Mouse (Mus musculus) neural tube, embryonic 15.5 days (tissue): ENCODE results near the gene Zfyve28. TPM values are rescaled to one million over a fixed set of nuclear protein-coding genes. Genes with fewer than 3 reads are reported as not detected.

Experiments used
- ATAC-seq: fragments of 200-750 bp; cut with Nextera tagmentation; 2 replicates; pipeline ENCODE4 v1.8.0; 2017; ENCODE audit warnings: mild to moderate bottlenecking, moderate TSS enrichment, moderate library complexity; ENCODE audit not compliant: low FRiP score
- H3K27ac ChIP-seq: fragments of 300-500 bp; sonication (generic); replicated peaks from 2 replicates; pipeline ENCODE4 v1.5.1; 2015; ENCODE audit warnings: mild to moderate bottlenecking, inconsistent platforms
- H3K27me3 ChIP-seq: fragments of 300-500 bp; sonication (generic); replicated peaks from 2 replicates; pipeline ENCODE4 v1.6.1; 2015; ENCODE audit warnings: inconsistent platforms
- H3K36me3 ChIP-seq: fragments of 300-500 bp; sonication (generic); 2 replicates; pipeline ENCODE4 v1.6.1; 2015; ENCODE audit warnings: inconsistent platforms
- H3K4me1 ChIP-seq: fragments of 300-500 bp; sonication (generic); 2 replicates; pipeline ENCODE4 v1.6.1; 2015; ENCODE audit warnings: inconsistent platforms
- H3K4me2 ChIP-seq: fragments of 300-500 bp; sonication (generic); 2 replicates; pipeline ENCODE4 v1.6.1; 2015; ENCODE audit warnings: inconsistent platforms, mild to moderate bottlenecking, moderate library complexity
- H3K4me3 ChIP-seq: fragments of 300-500 bp; sonication (generic); replicated peaks from 2 replicates; pipeline ENCODE4 v1.5.1; 2015; ENCODE audit warnings: mild to moderate bottlenecking, inconsistent platforms
- H3K9ac ChIP-seq: fragments of 300-500 bp; sonication (generic); replicated peaks from 2 replicates; pipeline ENCODE4 v1.6.1; 2015; ENCODE audit warnings: mild to moderate bottlenecking, inconsistent platforms
- H3K9me3 ChIP-seq: fragments of 300-500 bp; sonication (generic); replicated peaks from 2 replicates; pipeline ENCODE4 v1.6.1; 2016; ENCODE audit warnings: inconsistent platforms
- WGBS: fragments of 180-500 bp; shearing (Covaris S2); methylation state at CpG from one replicate; pipeline ENCODE4 v1.1.7; 2015; ENCODE audit warnings: mixed read lengths; 5-methylcytosine and 5-hydroxymethylcytosine counted together
- polyA plus RNA-seq: library from polyadenylated mRNA; unstranded; fragments of >200 nt; fragmentation: Nextera tagmentation; extraction: Ambion mirVana; gene quantifications from 2 replicates; pipeline ENCODE4 v1.2.1, GENCODE M21; 2015

The Zfyve28 gene
- polyA plus RNA-seq, 1 experiment from 2014 or later = 7.5 TPM

GRCm38 (mm10) chr5:34224515-34224914, 63.7 kb downstream of the Zfyve28 start:
- 88% methylated on average over 5 of the region's 5 CpGs for WGBS
- H3K27me3 ChIP-seq = no peaks in the 10 kb centered on the region
- H3K4me3 ChIP-seq = no peak overlapping the region
- H3K4me1 ChIP-seq = no peaks in the 10 kb centered on the region
- H3K9ac ChIP-seq = no peak overlapping the region
- H3K9me3 ChIP-seq = no peaks in the 10 kb centered on the region
- no peak for ATAC-seq
- H3K36me3 ChIP-seq = no peaks in the 10 kb centered on the region
- H3K4me2 ChIP-seq = no peak overlapping the region
- no peak overlapping the region for H3K27ac ChIP-seq

- Histone ChIP-seq H3K4me1 (no peaks in the 10 kb centered on the region), H3K9ac (no peak overlapping the region), H3K4me2 (no peak overlapping the region), H3K4me3 (no peak overlapping the region), H3K27ac (no peak overlapping the region), H3K27me3 (no peaks in the 10 kb centered on the region), H3K9me3 (no peaks in the 10 kb centered on the region), H3K36me3 (no peaks in the 10 kb centered on the region)
- ATAC-seq = no peak
- 87% methylated on average over 4 of the region's 4 CpGs for WGBS
These were observed 68.2 kb downstream of the Zfyve28 start for GRCm38 (mm10) chr5:34220001-34220400.

- H3K27me3 ChIP-seq = no peaks in the 10 kb centered on the region
- H3K9ac ChIP-seq = no peak overlapping the region
- no peak overlapping the region for H3K4me2 ChIP-seq
- 80% methylated on average over 5 of the region's 5 CpGs for WGBS
- no peak overlapping the region for H3K4me3 ChIP-seq
- no peak for ATAC-seq
- no peak overlapping the region for H3K27ac ChIP-seq
- no peaks in the 10 kb centered on the region for H3K9me3 ChIP-seq
- H3K4me1 ChIP-seq = no peaks in the 10 kb centered on the region
- no peaks in the 10 kb centered on the region for H3K36me3 ChIP-seq
These were observed 69.6 kb downstream of the Zfyve28 start for GRCm38 (mm10) chr5:34218672-34219071.

GRCm38 (mm10) chr5:34217756-34218155, 70.5 kb downstream of the Zfyve28 start:
- no peak overlapping the region for H3K4me3 ChIP-seq
- H3K36me3 ChIP-seq = no peaks in the 10 kb centered on the region
- H3K9ac ChIP-seq = no peak overlapping the region
- 72% methylated on average over 9 of the region's 9 CpGs for WGBS
- H3K9me3 ChIP-seq = no peaks in the 10 kb centered on the region
- H3K4me2 ChIP-seq = no peak overlapping the region
- no peak for ATAC-seq
- H3K4me1 ChIP-seq = no peaks in the 10 kb centered on the region
- no peak overlapping the region for H3K27ac ChIP-seq
- no peaks in the 10 kb centered on the region for H3K27me3 ChIP-seq

GRCm38 (mm10) chr5:34216025-34216424, 72.2 kb downstream of the Zfyve28 start:
- no peak for ATAC-seq
- H3K9me3 ChIP-seq = no peaks in the 10 kb centered on the region
- no peaks in the 10 kb centered on the region for H3K36me3 ChIP-seq
- H3K4me2 ChIP-seq = no peak overlapping the region
- no peaks in the 10 kb centered on the region for H3K27me3 ChIP-seq
- H3K27ac ChIP-seq = no peak overlapping the region
- H3K4me1 ChIP-seq = no peaks in the 10 kb centered on the region
- WGBS = 85% methylated on average over 7 of the region's 7 CpGs
- no peak overlapping the region for H3K4me3 ChIP-seq
- no peak overlapping the region for H3K9ac ChIP-seq

- Histone ChIP-seq H3K9ac (no peak overlapping the region), H3K36me3 (no peaks in the 10 kb centered on the region), H3K4me1 (no peaks in the 10 kb centered on the region), H3K4me2 (no peak overlapping the region), H3K9me3 (no peaks in the 10 kb centered on the region), H3K27me3 (no peaks in the 10 kb centered on the region), H3K27ac (no peak overlapping the region), H3K4me3 (no peak overlapping the region)
- no peak for ATAC-seq
- 85% methylated on average over 8 of the region's 8 CpGs for WGBS
These were observed 74.6 kb downstream of the Zfyve28 start for GRCm38 (mm10) chr5:34213659-34214058.

- Histone ChIP-seq H3K4me1 (no peaks in the 10 kb centered on the region), H3K27me3 (no peaks in the 10 kb centered on the region), H3K9ac (no peak overlapping the region), H3K4me2 (no peak overlapping the region), H3K27ac (no peak overlapping the region), H3K4me3 (no peak overlapping the region), H3K9me3 (no peaks in the 10 kb centered on the region), H3K36me3 (no peaks in the 10 kb centered on the region)
- ATAC-seq = no peak
- 3% methylated on average over 1 of the region's 1 CpGs for WGBS
These were observed 78.0 kb downstream of the Zfyve28 start for GRCm38 (mm10) chr5:34210279-34210678.

GRCm38 (mm10) chr5:34207503-34207902, 80.7 kb downstream of the Zfyve28 start:
- H3K4me2 ChIP-seq = no peak overlapping the region
- no peak overlapping the region for H3K4me3 ChIP-seq
- no peak overlapping the region for H3K27ac ChIP-seq
- no peaks in the 10 kb centered on the region for H3K36me3 ChIP-seq
- no peaks in the 10 kb centered on the region for H3K9me3 ChIP-seq
- no peaks in the 10 kb centered on the region for H3K27me3 ChIP-seq
- no peaks in the 10 kb centered on the region for H3K4me1 ChIP-seq
- no peak overlapping the region for H3K9ac ChIP-seq
- WGBS = 58% methylated on average over 3 of the region's 3 CpGs
- ATAC-seq = no peak

GRCm38 (mm10) chr5:34205788-34206187, 82.5 kb downstream of the Zfyve28 start:
- Histone ChIP-seq H3K27ac (no peak overlapping the region), H3K9me3 (no peaks in the 10 kb centered on the region), H3K4me2 (no peak overlapping the region), H3K27me3 (no peaks in the 10 kb centered on the region), H3K9ac (no peak overlapping the region), H3K36me3 (no peaks in the 10 kb centered on the region), H3K4me1 (no peaks in the 10 kb centered on the region), H3K4me3 (no peak overlapping the region)
- 80% methylated on average over 2 of the region's 2 CpGs for WGBS
- no peak for ATAC-seq

GRCm38 (mm10) chr5:34204911-34205310, 83.3 kb downstream of the Zfyve28 start:
- H3K4me1 ChIP-seq = no peaks in the 10 kb centered on the region
- H3K4me2 ChIP-seq = no peak overlapping the region
- no peaks in the 10 kb centered on the region for H3K27me3 ChIP-seq
- no peak overlapping the region for H3K27ac ChIP-seq
- no peaks in the 10 kb centered on the region for H3K9me3 ChIP-seq
- WGBS = 72% methylated on average over 2 of the region's 2 CpGs
- H3K36me3 ChIP-seq = no peaks in the 10 kb centered on the region
- no peak overlapping the region for H3K4me3 ChIP-seq
- no peak overlapping the region for H3K9ac ChIP-seq
- ATAC-seq = no peak

GRCm38 (mm10) chr5:34202006-34202405, 86.2 kb downstream of the Zfyve28 start:
- ATAC-seq = no peak
- H3K4me1 ChIP-seq = no peaks in the 10 kb centered on the region
- no peak overlapping the region for H3K9ac ChIP-seq
- H3K4me2 ChIP-seq = no peak overlapping the region
- no peaks in the 10 kb centered on the region for H3K27me3 ChIP-seq
- no peak overlapping the region for H3K4me3 ChIP-seq
- no peaks in the 10 kb centered on the region for H3K36me3 ChIP-seq
- no peaks in the 10 kb centered on the region for H3K9me3 ChIP-seq
- WGBS = 80% methylated on average over 4 of the region's 4 CpGs
- H3K27ac ChIP-seq = no peak overlapping the region

- 69% methylated on average over 2 of the region's 2 CpGs for WGBS
- Histone ChIP-seq H3K9ac (no peak overlapping the region), H3K4me3 (no peak overlapping the region), H3K9me3 (no peaks in the 10 kb centered on the region), H3K36me3 (no peaks in the 10 kb centered on the region), H3K27ac (no peak overlapping the region), H3K4me2 (no peak overlapping the region), H3K27me3 (no peaks in the 10 kb centered on the region), H3K4me1 (no peaks in the 10 kb centered on the region)
- ATAC-seq = no peak
These were observed 86.9 kb downstream of the Zfyve28 start for GRCm38 (mm10) chr5:34201396-34201795.

GRCm38 (mm10) chr5:34198615-34199014, 89.6 kb downstream of the Zfyve28 start:
- 87% methylated on average over 6 of the region's 6 CpGs for WGBS
- ATAC-seq = no peak

More at GRCm38 (mm10) chr5:34198615-34199014, 89.6 kb downstream of the Zfyve28 start:
- no peaks in the 10 kb centered on the region for H3K27me3 ChIP-seq
- H3K4me3 ChIP-seq = no peak overlapping the region
- no peak overlapping the region for H3K4me2 ChIP-seq
- H3K9ac ChIP-seq = no peak overlapping the region
- H3K36me3 ChIP-seq = no peaks in the 10 kb centered on the region; the same call in 1 of the 2 replicates
- no peaks in the 10 kb centered on the region for H3K4me1 ChIP-seq
- H3K27ac ChIP-seq = no peak overlapping the region
- H3K9me3 ChIP-seq = no peaks in the 10 kb centered on the region
